ENCODE assay signal across 14 mouse cellular contexts in the genomic region with DNA sequence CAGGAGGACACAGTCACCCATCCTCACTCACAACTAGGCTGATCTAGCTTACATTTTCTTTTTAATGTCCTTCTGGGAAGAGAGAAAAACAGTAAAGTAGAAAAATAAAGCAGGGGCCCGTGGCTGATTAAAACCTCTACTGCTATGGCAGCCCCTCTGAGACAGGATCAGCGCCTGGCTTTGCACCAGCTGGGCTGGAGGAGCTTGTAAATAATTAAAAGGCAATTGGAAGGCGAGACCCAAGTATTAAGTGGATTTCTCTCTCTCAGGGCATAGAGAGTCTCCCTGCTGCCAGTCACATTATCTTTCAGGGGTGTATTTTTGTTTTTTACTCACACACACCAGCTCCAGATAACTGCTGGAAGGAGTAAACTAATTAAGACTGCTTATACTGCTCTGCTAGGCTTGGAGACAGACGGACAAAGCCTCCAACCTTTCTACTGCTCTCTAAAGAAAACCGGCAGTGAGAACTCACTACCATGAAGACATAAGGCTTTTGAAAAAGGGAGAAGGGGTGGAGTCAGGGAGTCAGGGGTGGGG. TPM values are rescaled to one million over a fixed set of nuclear protein-coding genes. Genes with fewer than 3 reads are reported as not detected.
DNase-seq lines count a peak whose midpoint lies in the region; ATAC-seq lines count a peak whose summit lies in the region.
"Had no signal": no experiment of that assay in that cellular context is flagged by ENCODE, and none has a peak within 500 bp of the region (broad histone marks: within the 10 kb centered on the region; RNA-seq: fewer than 3 reads in every experiment).

No protein-coding gene starts in this region.

- no peak overlapping the region for H3K4me2 ChIP-seq in hindbrain, embryonic 11.5 days (replicated peaks; ENCODE audit: low read depth, low read length)
- no peak overlapping the region for H3K4me2 ChIP-seq in neural tube, embryonic 15.5 days
- H3K4me2 ChIP-seq: limb, embryonic 15.5 days had no signal

- H3K27ac ChIP-seq in hindbrain, embryonic 11.5 days (ENCODE audit: low read depth, low read length): 0 out of 2 replicates have a peak overlapping the region, but pooled peaks have one; percentile 30
- peak overlapping the region; percentile 18 for H3K27ac ChIP-seq in neural tube, embryonic 15.5 days (replicated peaks)
- H3K27ac ChIP-seq: limb, embryonic 15.5 days; stomach, postnatal 0 days had no signal

- no peaks in the 10 kb centered on the region for H3K36me3 ChIP-seq in hindbrain, embryonic 11.5 days (ENCODE audit: control insufficient read depth, insufficient read depth, low read length)
- 0 out of 2 replicates have a peak, but pooled peaks cover 3% of the 10 kb centered on the region for H3K36me3 ChIP-seq in neural tube, embryonic 15.5 days
- H3K36me3 ChIP-seq: limb, embryonic 15.5 days had no signal

- DNase-seq in retina, embryonic 14.5 days (ENCODE audit: low spot score): peak; percentile 59
- DNase-seq in retina, postnatal 1 day: no peak
- no peak for DNase-seq in hindbrain, embryonic 11.5 days (ENCODE audit: low spot score)
- DNase-seq in kidney, postnatal 4 days: peak; percentile 28 to 39
- no peak for DNase-seq in testis, postnatal 14 days (ENCODE audit: low spot score)
- no peak for DNase-seq in spleen, postnatal 4 days (ENCODE audit: low spot score in 2 of 2)
- DNase-seq: cerebellum, postnatal 36 days; gastrocnemius, postnatal 14 days; layer of hippocampus, adult 9-11 months had no signal

- 41% methylated on average over 5 of the region's 5 CpGs for WGBS in hindbrain, embryonic 11.5 days
- 11% methylated on average over 5 of the region's 5 CpGs for WGBS in neural tube, embryonic 15.5 days

- peaks cover 7% of the 10 kb centered on the region for H3K4me1 ChIP-seq in hindbrain, embryonic 11.5 days (replicated peaks; ENCODE audit: control insufficient read depth, insufficient read depth, low read length)
- peaks cover 66% of the 10 kb centered on the region for H3K4me1 ChIP-seq in neural tube, embryonic 15.5 days

- H3K4me3 ChIP-seq in hindbrain, embryonic 11.5 days (ENCODE audit: low read depth, low read length): no peak overlapping the region
- no peak overlapping the region for H3K4me3 ChIP-seq in neural tube, embryonic 15.5 days (replicated peaks)
- H3K4me3 ChIP-seq: limb, embryonic 15.5 days had no signal

- ATAC-seq in hindbrain, embryonic 11.5 days (ENCODE audit: low FRiP score): no peak
- no peak for ATAC-seq in neural tube, embryonic 15.5 days (ENCODE audit: low FRiP score)
- ATAC-seq in cerebellum, adult (ENCODE audit: insufficient number of reproducible peaks, low FRiP score, low TSS enrichment): no peak
- ATAC-seq: lung, postnatal 0 days had no signal

- no peak overlapping the region for H3K9ac ChIP-seq in hindbrain, embryonic 11.5 days (ENCODE audit: low read depth, low read length)
- H3K9ac ChIP-seq in neural tube, embryonic 15.5 days (replicated peaks): no peak overlapping the region
- H3K9ac ChIP-seq: limb, embryonic 15.5 days had no signal

- no peaks in the 10 kb centered on the region for H3K27me3 ChIP-seq in hindbrain, embryonic 11.5 days (ENCODE audit: control insufficient read depth, insufficient read depth, low read length)
- no peaks in the 10 kb centered on the region for H3K27me3 ChIP-seq in neural tube, embryonic 15.5 days (replicated peaks)

- no peaks in the 10 kb centered on the region for H3K9me3 ChIP-seq in hindbrain, embryonic 11.5 days (ENCODE audit: control insufficient read depth, low read length)
- no peaks in the 10 kb centered on the region for H3K9me3 ChIP-seq in neural tube, embryonic 15.5 days (replicated peaks)
- H3K9me3 ChIP-seq: limb, embryonic 15.5 days had no signal

RNA-seq across cellular contexts. Expression of a gene that starts 27.8 kb away (rescaled TPM):
- polyA plus RNA-seq in hindbrain, embryonic 11.5 days (2014; fragmentation: Nextera tagmentation; extraction: Ambion mirVana): 21.9 and 27.7 TPM in 2 replicates
- 6.7 and 8.9 TPM in 2 replicates for polyA plus RNA-seq in neural tube, embryonic 15.5 days (2015; fragmentation: Nextera tagmentation; extraction: Ambion mirVana)

RNA-seq across cellular contexts. Expression of a gene that starts 43.2 kb away (rescaled TPM):
- polyA plus RNA-seq in hindbrain, embryonic 11.5 days (2014; fragmentation: Nextera tagmentation; extraction: Ambion mirVana): 83.8 and 91.4 TPM in 2 replicates
- 63.6 and 65.7 TPM in 2 replicates for polyA plus RNA-seq in neural tube, embryonic 15.5 days (2015; fragmentation: Nextera tagmentation; extraction: Ambion mirVana)

Comparison
In these comparisons a context has a peak if more than half of its experiments do, and no peak if none do; other contexts are left out.
1. DNase-seq: peak in retina, embryonic 14.5 days (single experiment) and kidney, postnatal 4 days (2 of 2); none in retina, postnatal 1 day (single experiment), hindbrain, embryonic 11.5 days (single experiment), testis, postnatal 14 days (single experiment) and spleen, postnatal 4 days (0 of 2).